Mouse (Mus musculus) liver, embryonic 16.5 days (tissue): ENCODE measurements around the gene Cyth3. TPM values are rescaled to one million over a fixed set of nuclear protein-coding genes. Genes with fewer than 3 reads are reported as not detected.

Experiments used
- ATAC-seq: fragments of 200-750 bp; cut with Nextera tagmentation; 2 replicates; pipeline ENCODE4 v1.8.0; 2017; ENCODE audit warnings: low read depth, mild to moderate bottlenecking, moderate number of reproducible peaks, moderate library complexity
- H3K27ac ChIP-seq: fragments of 300-500 bp; sonication (generic); 2 replicates; pipeline ENCODE4 v1.5.1; 2014; ENCODE audit warnings: mild to moderate bottlenecking, low read length
- H3K27me3 ChIP-seq: fragments of 300-500 bp; sonication (generic); 2 replicates; pipeline ENCODE4 v1.6.1; 2014; ENCODE audit warnings: low read depth, low read length, mixed read lengths; ENCODE audit not compliant: control insufficient read depth, insufficient read depth
- H3K36me3 ChIP-seq: fragments of 300-500 bp; sonication (generic); 2 replicates; pipeline ENCODE4 v1.6.1; 2014; ENCODE audit warnings: mild to moderate bottlenecking; ENCODE audit not compliant: control insufficient read depth, insufficient read depth
- H3K4me1 ChIP-seq: fragments of 300-500 bp; sonication (generic); 2 replicates; pipeline ENCODE4 v1.6.1; 2014; ENCODE audit warnings: low read depth, low read length, mixed read lengths; ENCODE audit not compliant: control insufficient read depth
- H3K4me2 ChIP-seq: fragments of 300-500 bp; sonication (generic); 2 replicates; pipeline ENCODE4 v1.6.1; 2014; ENCODE audit warnings: low read depth, low read length, mixed read lengths
- H3K4me3 ChIP-seq: fragments of 300-500 bp; sonication (generic); 2 replicates; pipeline ENCODE4 v1.5.1; 2014; ENCODE audit warnings: low read depth, mild to moderate bottlenecking, low read length
- H3K9ac ChIP-seq: fragments of 300-500 bp; sonication (generic); 2 replicates; pipeline ENCODE4 v1.6.1; 2014; ENCODE audit warnings: low read depth, low read length
- H3K9me3 ChIP-seq: fragments of 300-500 bp; sonication (generic); replicated peaks from 2 replicates; pipeline ENCODE4 v1.6.1; 2016; ENCODE audit warnings: low read length; ENCODE audit not compliant: control insufficient read depth
- WGBS: fragments of 180-500 bp; shearing (Covaris S2); extraction: QIAGEN DNeasy Blood & Tissue Kit; methylation state at CpG from one replicate; pipeline ENCODE4 v1.1.7; 2014; ENCODE audit not compliant: insufficient replicate concordance; 5-methylcytosine and 5-hydroxymethylcytosine counted together
- polyA plus RNA-seq: library from polyadenylated mRNA; unstranded; fragments of >200 nt; fragmentation: Nextera tagmentation; extraction: Ambion mirVana; gene quantifications from 2 replicates; pipeline ENCODE4 v1.2.1, GENCODE M21; 2015

Gene Cyth3
- polyA plus RNA-seq, 1 experiment from 2014 or later, result 34.7 TPM

DNA sequence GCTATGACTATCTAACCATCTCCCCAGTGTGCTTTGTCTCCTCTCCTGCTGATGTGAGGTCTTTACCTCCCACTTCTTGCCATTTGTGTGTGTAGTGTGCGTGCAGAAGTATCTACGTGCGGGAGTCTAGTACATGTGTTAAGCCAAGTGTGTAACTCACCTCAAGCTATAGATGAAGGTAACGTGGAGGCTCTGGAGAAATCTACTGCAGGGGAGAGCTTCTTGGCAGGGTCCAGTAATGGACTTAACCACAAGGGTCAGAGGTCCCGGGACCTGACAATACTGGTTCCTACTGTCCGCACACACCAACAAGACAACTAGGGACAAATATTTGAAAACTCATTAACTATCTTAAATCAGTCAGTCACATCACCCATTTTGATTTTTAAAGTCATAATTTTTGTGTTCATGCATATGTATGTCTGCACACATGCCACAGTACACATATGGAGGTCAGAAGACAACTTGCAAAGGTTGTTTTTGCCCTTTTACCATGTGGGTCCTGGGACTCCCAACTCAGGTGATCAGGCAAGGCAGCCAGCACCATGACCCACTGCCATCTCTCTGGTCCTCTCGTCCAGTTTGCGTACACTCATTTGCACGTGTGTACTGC, 133.4 kb downstream of the Cyth3 start:
- no peaks in the 10 kb centered on the region for H3K36me3 ChIP-seq
- no peak overlapping the region for H3K27ac ChIP-seq
- 77% methylated on average over 9 of the region's 9 CpGs for WGBS
- H3K9ac ChIP-seq, result no peak overlapping the region
- no peaks in the 10 kb centered on the region for H3K27me3 ChIP-seq
- H3K4me3 ChIP-seq, result no peak overlapping the region
- H3K4me2 ChIP-seq, result no peak overlapping the region
- no peak for ATAC-seq
- H3K4me1 ChIP-seq, result peaks cover 3% of the 10 kb centered on the region
- H3K9me3 ChIP-seq, result no peaks in the 10 kb centered on the region

GRCm38 (mm10) chr5:143757755-143758443, 135.7 kb downstream of the Cyth3 start:
- Histone ChIP-seq H3K4me3 (peak overlapping the region; percentile 53), H3K4me2 (peak overlapping the region; percentile 67), H3K27me3 (no peaks in the 10 kb centered on the region), H3K36me3 (no peaks in the 10 kb centered on the region), H3K27ac (no peak overlapping the region), H3K9ac (no peak overlapping the region), H3K9me3 (no peaks in the 10 kb centered on the region), H3K4me1 (peaks cover 3% of the 10 kb centered on the region)
- WGBS, result 22% methylated on average over 28 of the region's 28 CpGs
- peak; percentile 92 for ATAC-seq

- Histone ChIP-seq H3K4me1 (peaks cover 3% of the 10 kb centered on the region), H3K27me3 (no peaks in the 10 kb centered on the region), H3K27ac (no peak overlapping the region), H3K4me2 (no peak overlapping the region), H3K36me3 (no peaks in the 10 kb centered on the region), H3K4me3 (no peak overlapping the region), H3K9me3 (no peaks in the 10 kb centered on the region), H3K9ac (no peak overlapping the region)
- no peak for ATAC-seq
- 70% methylated on average over 8 of the region's 8 CpGs for WGBS
Measured at GRCm38 (mm10) chr5:143759554-143759953, 137.3 kb downstream of the Cyth3 start.

Other genes with a start within 250 kb of the Cyth3 start
- gene Kdelr2, start 218.6 kb upstream of the Cyth3 start, polyA plus RNA-seq, result 145 and 150 TPM in 2 replicates
- 7.3 and 7.7 TPM in 2 replicates for gene Daglb, start 157.9 kb upstream of the Cyth3 start, polyA plus RNA-seq
- gene Rac1, start 94.4 kb upstream of the Cyth3 start, polyA plus RNA-seq, result 104 and 135 TPM in 2 replicates
- 2.9 TPM in 2 replicates for gene Usp42, start 109.8 kb downstream of the Cyth3 start, polyA plus RNA-seq
- gene Eif2ak1, start 195.3 kb downstream of the Cyth3 start, polyA plus RNA-seq, result 115 and 119 TPM in 2 replicates